Mouse (Mus musculus): ENCODE measurements at regions not wholly inside any gene's neighbourhood (a gene's known extent, or its start where the extent isn't known, plus 50 kb on each side); places are given as distances from the start of the nearest gene placed in this dataset.

- DNase-seq (ENCODE audit: low read depth, low spot score): no peak
Observed at GRCm38 (mm10) chr7:136088785-136089184, 372.6 kb upstream of the Mki67 start.

DNA sequence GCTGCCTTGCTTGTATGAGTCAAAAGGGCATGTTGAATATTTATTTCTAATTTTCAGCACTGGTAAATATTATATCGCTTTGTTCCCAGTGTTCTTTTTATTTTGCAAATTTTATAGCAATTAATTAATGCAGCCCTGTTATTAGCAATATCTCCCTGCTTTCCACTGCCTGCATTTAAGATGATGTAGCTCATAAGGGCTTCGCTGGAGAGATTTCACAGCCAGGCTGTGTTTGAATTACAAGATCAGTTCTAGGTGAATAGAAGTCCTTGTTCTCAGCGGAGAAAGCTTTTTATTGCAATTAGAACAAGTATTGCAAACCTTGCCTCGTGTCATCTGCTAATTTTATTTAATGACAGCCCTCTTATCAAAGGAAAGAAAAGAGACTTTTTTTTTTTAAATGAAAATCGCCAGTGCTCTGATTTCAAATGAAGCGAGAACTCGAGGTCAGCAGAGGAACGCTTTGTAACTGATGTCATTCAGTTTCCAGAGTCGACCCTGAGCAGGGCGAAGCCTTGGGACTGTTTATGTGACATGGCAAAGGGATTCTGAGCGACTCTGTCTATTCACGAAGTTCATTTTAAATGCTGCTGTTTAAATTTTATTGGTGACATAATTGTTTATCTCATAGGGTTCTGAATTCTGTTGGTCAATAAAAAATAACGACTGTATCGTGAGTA, 378.7 kb upstream of the Mki67 start:
- no peak for DNase-seq (ENCODE audit: low read depth, low spot score)

DNA sequence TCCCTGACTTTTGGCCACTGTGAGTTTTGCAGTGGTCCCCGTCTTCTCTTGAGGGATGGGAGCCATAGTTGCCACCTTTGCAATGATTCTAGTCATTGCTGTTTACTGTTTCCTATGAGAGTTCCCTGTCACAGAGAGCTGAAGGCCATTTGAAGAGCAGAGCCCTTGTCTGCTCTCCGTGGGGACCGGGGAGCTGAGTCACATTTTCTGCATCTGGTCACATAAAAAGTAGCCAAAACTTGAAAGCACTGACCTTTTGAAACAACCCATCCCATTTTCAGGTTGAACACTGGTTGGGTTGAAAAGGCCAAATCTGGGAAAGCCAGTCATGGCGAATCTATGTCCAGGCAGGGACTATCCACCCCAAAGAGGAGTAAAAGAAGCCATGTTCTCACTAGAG, 387.9 kb upstream of the Mki67 start:
- no peak for DNase-seq (ENCODE audit: low read depth, low spot score)

DNA sequence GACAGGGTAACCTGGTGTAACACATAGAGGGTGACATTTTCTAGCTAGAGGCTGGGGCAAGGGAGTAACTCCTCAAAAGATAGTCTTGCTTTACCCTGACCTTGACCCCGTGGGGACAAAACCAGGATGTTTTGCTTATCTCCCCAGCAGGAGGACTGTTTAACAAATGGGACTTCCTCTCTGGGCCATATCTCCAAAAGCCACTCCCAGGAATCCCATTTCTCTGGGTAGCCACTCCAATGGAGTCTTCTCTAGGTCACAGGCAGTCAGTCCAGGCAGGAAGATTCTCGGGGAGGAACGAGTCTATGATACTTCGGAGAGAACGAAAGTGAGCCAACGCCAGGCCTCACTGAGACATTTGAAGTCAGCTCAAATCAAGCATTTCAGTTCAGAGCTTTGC, 396.0 kb upstream of the Mki67 start:
- DNase-seq (ENCODE audit: low read depth, low spot score): peak; percentile 89

GRCm38 (mm10) chr7:136120930-136121329, 404.8 kb upstream of the Mki67 start:
- no peak for DNase-seq (ENCODE audit: low read depth, low spot score)

- peak; percentile 21 for DNase-seq (ENCODE audit: low read depth, low spot score)
Observed at GRCm38 (mm10) chr7:136121406-136121805, 405.2 kb upstream of the Mki67 start.

DNA sequence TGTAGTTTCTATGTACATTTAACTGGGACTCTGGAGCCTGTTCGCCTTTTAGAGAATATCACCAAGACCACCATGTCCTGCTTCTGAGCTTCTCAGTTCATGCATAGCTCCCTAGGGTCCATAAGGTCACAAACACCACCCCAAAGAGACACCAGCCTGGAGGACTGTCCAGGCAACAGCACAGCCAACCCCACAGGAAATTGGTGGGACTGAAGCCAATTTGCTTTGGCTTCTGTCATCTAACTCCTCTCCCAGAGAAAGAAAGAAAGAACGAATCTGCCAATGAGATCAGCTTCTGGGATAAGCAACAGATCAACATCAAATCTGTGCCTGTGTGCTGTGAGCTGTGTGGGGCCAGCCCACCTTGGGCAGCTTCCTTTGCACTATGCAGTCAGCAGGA, 408.6 kb upstream of the Mki67 start:
- DNase-seq (ENCODE audit: low read depth, low spot score): no peak

DNA sequence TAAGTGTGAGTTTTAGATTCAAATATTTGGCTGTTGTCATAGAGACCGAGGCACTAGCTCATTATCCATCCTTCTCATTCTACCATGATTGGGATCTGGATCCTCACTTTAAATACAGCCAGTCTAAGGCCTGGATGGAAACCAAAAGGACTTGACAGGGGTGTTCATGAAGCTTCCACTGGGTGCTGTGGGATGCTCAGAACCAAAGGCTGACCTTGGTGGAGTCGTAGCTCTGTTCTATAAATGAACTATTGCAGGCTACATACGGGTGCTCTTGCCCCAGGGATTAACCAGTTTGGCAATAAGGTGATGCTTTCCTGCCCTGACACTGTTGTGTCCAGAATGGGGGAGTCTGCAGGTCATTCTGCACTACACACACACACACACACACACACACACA, 410.2 kb upstream of the Mki67 start:
- DNase-seq (ENCODE audit: low read depth, low spot score): no peak

- no peak for DNase-seq (ENCODE audit: low read depth, low spot score)
Observed at GRCm38 (mm10) chr7:136127576-136127975, 411.4 kb upstream of the Mki67 start.

DNA sequence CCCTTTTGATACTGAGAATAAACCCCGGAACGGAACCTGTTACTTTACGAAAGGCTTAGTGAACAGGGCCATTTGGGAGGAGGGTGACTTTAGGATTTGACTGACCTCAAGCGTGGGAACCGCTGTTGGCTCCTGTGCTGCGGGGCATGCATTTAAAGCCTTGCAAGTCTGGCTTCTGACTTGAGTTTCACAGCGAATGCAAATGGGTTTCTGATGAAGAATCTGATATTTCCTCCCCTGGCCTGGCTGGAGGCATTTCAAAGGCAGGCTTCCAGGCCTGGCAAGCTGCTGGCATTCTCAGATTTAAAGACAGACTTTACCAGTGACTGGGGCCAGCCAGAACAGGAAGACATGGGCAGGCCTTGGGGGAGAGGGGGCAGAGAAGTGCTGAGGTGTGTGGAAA, 413.6 kb upstream of the Mki67 start:
- DNase-seq (ENCODE audit: low read depth, low spot score): no peak

- peak; percentile 52 for DNase-seq (ENCODE audit: low read depth, low spot score)
Observed at GRCm38 (mm10) chr7:136130666-136131239, 414.6 kb upstream of the Mki67 start.

GRCm38 (mm10) chr7:136132976-136133375, 416.8 kb upstream of the Mki67 start:
- no peak for DNase-seq (ENCODE audit: low read depth, low spot score)

- no peak for DNase-seq (ENCODE audit: low read depth, low spot score)
Observed at GRCm38 (mm10) chr7:136136666-136137065, 420.5 kb upstream of the Mki67 start.

- no peak for DNase-seq (ENCODE audit: low read depth, low spot score)
Observed at GRCm38 (mm10) chr7:136137341-136137740, 421.2 kb upstream of the Mki67 start.

DNA sequence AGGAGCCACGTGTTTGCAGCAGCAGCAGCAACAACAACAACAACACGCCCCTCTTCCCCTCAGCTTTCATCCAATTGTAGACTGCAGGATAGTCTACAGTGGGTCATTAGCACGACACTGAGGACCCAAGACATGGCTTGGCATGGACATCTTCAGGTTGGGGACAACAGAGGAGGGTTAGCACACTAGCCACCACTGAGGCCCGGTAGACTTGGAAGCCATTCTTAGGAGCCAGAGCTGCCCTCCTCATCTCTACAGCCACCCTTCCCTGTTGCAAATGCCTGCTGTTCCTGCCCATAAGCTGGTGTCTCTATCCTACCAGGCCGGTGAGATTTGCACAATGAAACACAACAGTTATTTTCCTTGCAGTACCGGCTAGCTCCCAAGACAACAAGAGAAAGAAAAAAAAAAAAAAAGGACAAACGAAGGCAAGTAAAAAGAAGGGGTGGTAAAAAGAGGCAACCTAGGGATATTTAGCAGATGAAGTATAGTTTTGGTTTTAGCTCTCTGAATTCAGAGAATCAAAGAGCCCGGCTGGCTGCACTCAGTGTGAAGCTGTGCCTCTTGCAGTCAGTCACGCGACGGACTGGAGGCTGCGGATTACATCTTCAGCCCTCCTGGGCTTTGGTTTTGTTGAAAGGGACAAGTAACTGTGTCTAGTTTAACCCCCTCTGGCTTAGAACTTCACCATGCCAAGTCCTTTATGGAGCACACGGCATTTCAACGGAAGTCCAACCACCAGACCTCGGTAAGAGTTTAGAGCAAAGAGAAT, 421.9 kb upstream of the Mki67 start:
- no peak for DNase-seq (ENCODE audit: low read depth, low spot score)

- peak; percentile 57 for DNase-seq (ENCODE audit: low read depth, low spot score)
Observed at GRCm38 (mm10) chr7:136142832-136143231, 426.7 kb upstream of the Mki67 start.

DNA sequence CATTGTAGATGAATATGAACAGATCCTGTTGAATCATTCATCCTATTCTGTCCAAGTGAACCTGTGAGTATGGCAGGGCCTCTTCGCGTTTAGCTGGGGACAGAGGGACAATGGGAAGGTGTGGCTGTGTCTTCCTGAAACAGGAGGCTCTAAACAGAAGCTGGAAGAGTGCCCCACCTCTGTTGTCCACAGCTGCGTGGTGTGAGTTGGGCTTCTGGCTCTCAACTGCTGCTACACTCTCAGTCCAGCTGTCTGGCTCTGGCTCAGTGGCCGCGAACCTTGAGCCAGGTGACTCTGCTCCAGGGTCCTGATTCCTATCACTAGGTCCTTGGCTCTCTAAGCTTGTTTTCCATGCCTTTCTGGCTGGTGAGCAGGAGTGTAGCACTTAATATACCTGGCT, 434.0 kb upstream of the Mki67 start:
- no peak for DNase-seq (ENCODE audit: low read depth, low spot score)

DNA sequence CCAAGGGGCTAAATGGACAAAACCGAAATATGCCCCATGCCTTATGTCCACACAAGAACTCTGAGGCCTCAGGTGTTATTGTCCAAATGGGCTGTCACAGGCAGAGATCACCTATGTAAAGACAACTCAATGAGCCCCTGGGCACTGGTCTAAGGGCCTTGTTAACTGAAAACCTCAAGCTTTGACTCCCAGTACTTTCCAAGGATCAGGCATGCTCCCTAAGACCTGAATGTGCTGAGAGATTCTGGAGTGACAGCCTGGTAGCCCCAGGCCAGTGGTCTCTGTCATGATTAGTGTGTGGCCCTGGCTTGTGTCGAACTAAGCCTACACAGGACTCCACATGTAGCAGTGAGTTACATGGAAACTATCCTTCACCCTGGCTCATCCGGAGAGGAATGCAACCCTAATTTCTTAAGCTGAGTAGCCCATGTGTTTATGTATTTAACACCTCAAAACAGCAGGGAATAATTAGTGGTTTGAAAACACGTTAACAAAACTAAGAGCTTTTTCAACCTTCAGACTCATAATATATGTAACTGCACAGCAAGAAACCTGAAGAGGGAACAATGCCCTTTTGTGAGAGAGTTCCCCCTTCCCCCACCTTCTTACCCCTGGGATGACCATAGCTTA, 435.3 kb upstream of the Mki67 start:
- DNase-seq (ENCODE audit: low read depth, low spot score): no peak

GRCm38 (mm10) chr7:136152470-136152869, 436.3 kb upstream of the Mki67 start:
- DNase-seq (ENCODE audit: low read depth, low spot score): peak; percentile 77

- DNase-seq (ENCODE audit: low read depth, low spot score): no peak
Observed at GRCm38 (mm10) chr7:136153621-136154020, 437.5 kb upstream of the Mki67 start.

DNA sequence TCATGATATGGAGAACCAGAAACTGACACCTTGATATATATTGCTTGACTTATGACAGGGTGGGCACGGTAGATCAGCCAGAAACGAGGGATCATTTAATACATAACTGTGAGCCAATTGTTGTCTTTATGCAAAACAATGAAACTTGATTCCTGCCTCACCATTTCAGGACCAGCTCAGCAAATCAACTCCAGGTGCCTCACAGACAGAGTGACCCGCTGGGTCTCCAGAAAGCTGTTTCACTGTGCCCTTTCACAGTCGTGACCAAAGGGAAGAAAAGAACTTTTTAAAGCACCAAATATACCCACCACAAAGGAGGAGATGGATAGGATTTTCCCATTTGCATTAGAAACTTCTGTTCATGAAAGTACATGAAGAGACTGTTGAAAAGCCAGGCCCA, 443.0 kb upstream of the Mki67 start:
- no peak for DNase-seq (ENCODE audit: low read depth, low spot score)

- DNase-seq (ENCODE audit: low read depth, low spot score): no peak
Observed at GRCm38 (mm10) chr7:136161526-136161925, 445.4 kb upstream of the Mki67 start.
